Mouse (Mus musculus): ENCODE measurements around the gene Rpl7a. TPM values are rescaled to one million over a fixed set of nuclear protein-coding genes. Genes with fewer than 3 reads are reported as not detected.
A peak's percentile ranks its signal among the peaks of the same experiment; 100 is the strongest.

The Rpl7a gene
- polyA plus RNA-seq, 1 experiment from 2014 or later = 347 TPM

- Histone ChIP-seq H3K4me1 (ENCODE audit: insufficient read depth) (peaks cover 4% of the 10 kb centered on the region; the same call in 1 of the 2 replicates), H3K36me3 (replicated peaks; ENCODE audit: insufficient read depth, low read length) (peaks cover 46% of the 10 kb centered on the region), H3K4me2 (ENCODE audit: low read depth, low read length) (no peak overlapping the region), H3K27ac (ENCODE audit: low read depth) (no peak overlapping the region), H3K9me3 (ENCODE audit: low read length) (no peaks in the 10 kb centered on the region), H3K4me3 (ENCODE audit: low read depth, low read length) (no peak overlapping the region), H3K27me3 (ENCODE audit: insufficient read depth, low read length) (no peaks in the 10 kb centered on the region), H3K9ac (replicated peaks) (no peak overlapping the region)
- TF ChIP-seq CTCF (IDR thresholded peaks at IDR 0.05; ENCODE audit: low read depth) (no peak), EP300 (IDR thresholded peaks at IDR 0.05; ENCODE audit: low read depth) (no peak)
- ATAC-seq = no peak
- 88% methylated on average over 8 of the region's 8 CpGs for WGBS (ENCODE audit: insufficient replicate concordance)
- DNase-seq = no peak
Observed at GRCm38 (mm10) chr2:26951346-26951905, 40.9 kb downstream of the Rpl7a start.

DNA sequence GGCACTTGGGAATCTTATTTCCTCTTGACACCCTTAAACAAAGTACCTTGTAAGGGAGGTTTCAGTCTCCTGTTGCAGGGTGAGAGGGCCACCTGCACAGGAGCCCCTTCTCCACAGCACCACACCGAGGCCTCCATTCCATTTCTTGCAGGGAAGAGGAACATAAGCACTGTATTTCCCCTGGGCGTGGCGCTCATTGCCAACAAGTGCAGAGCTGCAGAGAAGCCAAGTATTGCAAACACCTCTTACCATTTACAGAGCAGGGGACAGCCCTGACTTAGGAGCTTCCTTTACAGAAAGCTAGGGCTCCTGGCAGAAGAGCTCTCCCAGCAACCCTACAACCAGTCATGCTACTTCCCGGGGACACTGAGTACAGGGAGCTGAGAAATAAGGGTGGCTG lies 41.6 kb downstream of the Rpl7a start:
- Histone ChIP-seq H3K9me3 (ENCODE audit: low read length) (no peaks in the 10 kb centered on the region), H3K27me3 (ENCODE audit: insufficient read depth, low read length) (no peaks in the 10 kb centered on the region), H3K9ac (replicated peaks) (no peak overlapping the region), H3K4me1 (ENCODE audit: insufficient read depth) (peaks cover 4% of the 10 kb centered on the region; the same call in 1 of the 2 replicates), H3K4me3 (ENCODE audit: low read depth, low read length) (no peak overlapping the region), H3K4me2 (ENCODE audit: low read depth, low read length) (no peak overlapping the region), H3K27ac (ENCODE audit: low read depth) (no peak overlapping the region), H3K36me3 (replicated peaks; ENCODE audit: insufficient read depth, low read length) (peaks cover 47% of the 10 kb centered on the region)
- WGBS (ENCODE audit: insufficient replicate concordance) = 75% methylated on average over 4 of the region's 4 CpGs
- ATAC-seq (no peak), DNase-seq (no peak)
- TF ChIP-seq CTCF (IDR thresholded peaks at IDR 0.05; ENCODE audit: low read depth) (no peak), EP300 (IDR thresholded peaks at IDR 0.05; ENCODE audit: low read depth) (no peak)

- no peak overlapping the region for H3K4me3 ChIP-seq (ENCODE audit: low read depth, low read length)
- DNase-seq (no peak), ATAC-seq (no peak)
- H3K27ac ChIP-seq (ENCODE audit: low read depth) = no peak overlapping the region
- peaks cover 4% of the 10 kb centered on the region; the same call in 1 of the 2 replicates for H3K4me1 ChIP-seq (ENCODE audit: insufficient read depth)
- H3K9ac ChIP-seq (replicated peaks) = no peak overlapping the region
- peaks cover 51% of the 10 kb centered on the region for H3K36me3 ChIP-seq (replicated peaks; ENCODE audit: insufficient read depth, low read length)
- no peaks in the 10 kb centered on the region for H3K27me3 ChIP-seq (ENCODE audit: insufficient read depth, low read length)
- H3K4me2 ChIP-seq (ENCODE audit: low read depth, low read length) = no peak overlapping the region
- 89% methylated on average over 8 of the region's 8 CpGs for WGBS (ENCODE audit: insufficient replicate concordance)
- no peaks in the 10 kb centered on the region for H3K9me3 ChIP-seq (ENCODE audit: low read length)
- TF ChIP-seq CTCF (IDR thresholded peaks at IDR 0.05; ENCODE audit: low read depth) (no peak), EP300 (IDR thresholded peaks at IDR 0.05; ENCODE audit: low read depth) (no peak)
Observed at GRCm38 (mm10) chr2:26952866-26953265, 42.3 kb downstream of the Rpl7a start.

GRCm38 (mm10) chr2:26954735-26955395 lies 44.3 kb downstream of the Rpl7a start:
- ATAC-seq (no peak), DNase-seq (no peak)
- WGBS (ENCODE audit: insufficient replicate concordance) = 76% methylated on average over 2 of the region's 2 CpGs
- no peak overlapping the region for H3K4me3 ChIP-seq (ENCODE audit: low read depth, low read length)
- H3K4me1 ChIP-seq (ENCODE audit: insufficient read depth) = peaks cover 4% of the 10 kb centered on the region; the same call in 1 of the 2 replicates
- H3K36me3 ChIP-seq (replicated peaks; ENCODE audit: insufficient read depth, low read length) = peaks cover 63% of the 10 kb centered on the region
- no peak for TF ChIP-seq EP300 (IDR thresholded peaks at IDR 0.05; ENCODE audit: low read depth)
- TF ChIP-seq CTCF (IDR thresholded peaks at IDR 0.05; ENCODE audit: low read depth) = no peak
- no peak overlapping the region for H3K9ac ChIP-seq (replicated peaks)
- no peak overlapping the region for H3K4me2 ChIP-seq (ENCODE audit: low read depth, low read length)
- no peaks in the 10 kb centered on the region for H3K27me3 ChIP-seq (ENCODE audit: insufficient read depth, low read length)
- 0 out of 2 replicates have a peak overlapping the region, but pooled peaks have one; percentile 29 for H3K27ac ChIP-seq (ENCODE audit: low read depth)
- no peaks in the 10 kb centered on the region for H3K9me3 ChIP-seq (ENCODE audit: low read length)

- TF ChIP-seq CTCF (IDR thresholded peaks at IDR 0.05; ENCODE audit: low read depth) = no peak
- 0 out of 2 replicates have a peak, but pooled peaks have one; percentile 13 for TF ChIP-seq EP300 (IDR thresholded peaks at IDR 0.05; ENCODE audit: low read depth)
- no peak overlapping the region for H3K9ac ChIP-seq (replicated peaks)
- no peaks in the 10 kb centered on the region for H3K9me3 ChIP-seq (ENCODE audit: low read length)
- H3K4me3 ChIP-seq (ENCODE audit: low read depth, low read length) = no peak overlapping the region
- H3K4me2 ChIP-seq (ENCODE audit: low read depth, low read length) = no peak overlapping the region
- peak; percentile 46 for DNase-seq
- H3K27ac ChIP-seq (ENCODE audit: low read depth) = peak overlapping the region; percentile 69
- 67% methylated on average over 12 of the region's 12 CpGs for WGBS (ENCODE audit: insufficient replicate concordance)
- H3K4me1 ChIP-seq (ENCODE audit: insufficient read depth) = peaks cover 9% of the 10 kb centered on the region
- ATAC-seq = peak; percentile 97
- H3K27me3 ChIP-seq (ENCODE audit: insufficient read depth, low read length) = no peaks in the 10 kb centered on the region
- peaks cover 73% of the 10 kb centered on the region for H3K36me3 ChIP-seq (replicated peaks; ENCODE audit: insufficient read depth, low read length)
Observed at GRCm38 (mm10) chr2:26956811-26957487, 46.4 kb downstream of the Rpl7a start.

- Histone ChIP-seq H3K4me2 (ENCODE audit: low read depth, low read length) (no peak overlapping the region), H3K36me3 (replicated peaks; ENCODE audit: insufficient read depth, low read length) (peaks cover 70% of the 10 kb centered on the region), H3K9ac (replicated peaks) (no peak overlapping the region), H3K4me3 (ENCODE audit: low read depth, low read length) (no peak overlapping the region), H3K27me3 (ENCODE audit: insufficient read depth, low read length) (no peaks in the 10 kb centered on the region), H3K4me1 (ENCODE audit: insufficient read depth) (peaks cover 13% of the 10 kb centered on the region), H3K9me3 (ENCODE audit: low read length) (no peaks in the 10 kb centered on the region), H3K27ac (ENCODE audit: low read depth) (peak overlapping the region; percentile 66)
- peak; percentile 67 for ATAC-seq
- 61% methylated on average over 2 of the region's 2 CpGs for WGBS (ENCODE audit: insufficient replicate concordance)
- no peak for TF ChIP-seq CTCF (IDR thresholded peaks at IDR 0.05; ENCODE audit: low read depth)
- TF ChIP-seq EP300 (IDR thresholded peaks at IDR 0.05; ENCODE audit: low read depth) = no peak
- DNase-seq = no peak
Observed at GRCm38 (mm10) chr2:26957488-26957859, 46.9 kb downstream of the Rpl7a start.
